Mouse (Mus musculus): ENCODE results near the gene Rin3. TPM values are rescaled to one million over a fixed set of nuclear protein-coding genes. Genes with fewer than 3 reads are reported as not detected.
"Not testable (repeated sequence)": the region's sequence is repeated elsewhere in the genome, so short reads cannot be mapped to it uniquely, and the experiment has no call there.

Rin3 gene
- total RNA-seq, 2 experiments from 2014 or later = 4.0 to 4.5 TPM

GRCm38 (mm10) chr12:102275833-102276443, 6.9 kb upstream of the Rin3 start:
- intact Hi-C loops (cut with DNase I) = no loop called here
- peak; percentile 49 for DNase-seq

- DNase-seq; intact Hi-C loops (cut with DNase I): not testable (repeated sequence)
Measured at GRCm38 (mm10) chr12:102280290-102280689, 2.6 kb upstream of the Rin3 start.

GRCm38 (mm10) chr12:102280867-102281503, 1.9 kb upstream of the Rin3 start:
- no peak for DNase-seq
- intact Hi-C loops (cut with DNase I) = no loop called here

GRCm38 (mm10) chr12:102282126-102282525, 722 bp upstream of the Rin3 start:
- no peak for DNase-seq
- intact Hi-C loops (cut with DNase I) = no loop called here

DNA sequence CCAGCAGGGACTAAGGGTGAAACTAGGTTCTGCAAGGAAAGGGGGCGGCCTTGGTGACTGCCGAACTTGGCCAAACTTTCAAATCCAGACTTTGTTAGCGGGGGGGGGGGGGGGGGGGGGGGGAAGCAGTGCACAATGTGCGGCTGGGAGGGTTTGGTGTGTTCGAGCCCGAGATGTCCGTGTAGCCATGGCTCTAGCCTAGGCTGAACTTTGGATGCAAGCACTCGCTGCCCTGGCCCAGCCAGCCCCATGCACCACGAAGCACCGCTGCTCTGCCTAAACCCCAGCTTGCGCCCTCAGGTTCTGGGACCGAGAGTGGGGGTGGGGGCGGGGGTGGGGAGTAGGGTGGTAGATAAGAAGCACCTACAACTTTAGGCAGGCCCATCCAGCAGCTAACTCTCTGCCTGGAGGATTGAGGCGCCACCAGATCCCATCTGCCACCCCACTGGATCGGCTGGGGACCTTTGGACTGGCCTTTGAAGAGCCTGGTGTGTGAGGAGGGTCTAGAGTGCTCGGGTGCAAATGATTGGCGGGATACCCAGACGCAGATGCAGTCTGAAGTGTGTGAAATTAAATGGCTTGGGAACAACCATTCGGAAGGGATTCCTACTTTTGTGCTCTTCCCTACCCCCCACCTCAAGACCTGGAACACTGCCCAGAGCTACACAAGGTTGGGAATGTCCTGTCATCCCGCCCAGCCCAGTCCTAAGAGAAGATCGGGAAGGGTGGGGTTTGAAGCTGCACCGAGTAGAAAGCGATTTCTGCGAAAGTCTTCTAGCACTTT, 827 bp downstream of the Rin3 start:
- intact Hi-C loops (cut with DNase I) = no loop called here

GRCm38 (mm10) chr12:102284267-102284610, 1.4 kb downstream of the Rin3 start:
- no peak for DNase-seq
- intact Hi-C loops (cut with DNase I) = no loop called here

More for the DNA sequence above, 827 bp downstream of the Rin3 start:
- DNase-seq = peak; percentile 87

DNA sequence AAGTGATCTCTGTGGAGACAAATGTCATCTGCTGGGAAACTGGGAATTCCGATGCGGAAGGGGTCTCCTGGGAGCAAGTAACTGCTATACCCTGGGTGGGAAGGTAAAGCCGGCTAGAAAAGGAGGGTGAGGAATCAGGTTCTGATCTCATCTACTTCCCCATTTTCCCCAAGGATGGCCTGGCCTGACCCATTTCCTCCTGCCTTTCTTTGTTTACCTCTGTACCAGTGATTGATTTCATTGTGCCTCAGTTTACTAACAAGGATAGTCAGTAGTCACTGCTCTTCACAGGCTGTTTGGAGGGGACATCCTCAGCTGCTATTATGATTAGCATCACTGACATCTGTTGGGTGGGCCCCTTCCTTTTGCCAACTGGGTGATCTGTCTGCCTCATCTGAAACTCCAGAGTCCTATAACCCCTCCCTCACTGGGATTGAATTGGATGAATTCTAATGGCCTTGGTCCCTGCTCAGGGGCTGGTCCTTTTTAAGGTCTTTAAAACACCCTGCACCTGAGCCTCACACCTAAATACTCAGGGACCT, 1.8 kb downstream of the Rin3 start:
- no peak for DNase-seq
- intact Hi-C loops (cut with DNase I) = no loop called here

- intact Hi-C loops (cut with DNase I) = no loop called here
Measured at GRCm38 (mm10) chr12:102285318-102285717, 2.5 kb downstream of the Rin3 start.

DNA sequence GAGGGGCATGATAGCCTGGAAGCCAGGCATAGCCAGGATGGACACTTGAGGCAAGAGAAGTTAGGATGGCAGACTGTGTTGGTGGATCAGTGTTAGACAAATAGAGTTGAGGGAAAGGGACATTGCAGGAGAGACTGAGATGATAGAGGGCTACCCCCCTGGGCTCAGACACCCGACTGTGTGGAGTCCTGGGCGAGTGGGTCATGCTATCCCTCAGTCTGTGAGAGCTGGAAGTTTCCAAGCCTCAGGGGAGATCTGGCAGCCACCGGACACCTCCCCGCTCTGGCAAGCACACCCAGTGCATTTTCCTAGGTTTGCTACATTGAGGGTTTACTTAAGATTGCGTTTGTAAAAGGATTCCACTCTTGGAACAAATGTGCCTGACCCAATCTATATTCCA, 2.9 kb downstream of the Rin3 start:
- intact Hi-C loops (cut with DNase I) = no loop called here
- no peak for DNase-seq

More at GRCm38 (mm10) chr12:102285318-102285717, 2.5 kb downstream of the Rin3 start:
- DNase-seq = no peak

DNA sequence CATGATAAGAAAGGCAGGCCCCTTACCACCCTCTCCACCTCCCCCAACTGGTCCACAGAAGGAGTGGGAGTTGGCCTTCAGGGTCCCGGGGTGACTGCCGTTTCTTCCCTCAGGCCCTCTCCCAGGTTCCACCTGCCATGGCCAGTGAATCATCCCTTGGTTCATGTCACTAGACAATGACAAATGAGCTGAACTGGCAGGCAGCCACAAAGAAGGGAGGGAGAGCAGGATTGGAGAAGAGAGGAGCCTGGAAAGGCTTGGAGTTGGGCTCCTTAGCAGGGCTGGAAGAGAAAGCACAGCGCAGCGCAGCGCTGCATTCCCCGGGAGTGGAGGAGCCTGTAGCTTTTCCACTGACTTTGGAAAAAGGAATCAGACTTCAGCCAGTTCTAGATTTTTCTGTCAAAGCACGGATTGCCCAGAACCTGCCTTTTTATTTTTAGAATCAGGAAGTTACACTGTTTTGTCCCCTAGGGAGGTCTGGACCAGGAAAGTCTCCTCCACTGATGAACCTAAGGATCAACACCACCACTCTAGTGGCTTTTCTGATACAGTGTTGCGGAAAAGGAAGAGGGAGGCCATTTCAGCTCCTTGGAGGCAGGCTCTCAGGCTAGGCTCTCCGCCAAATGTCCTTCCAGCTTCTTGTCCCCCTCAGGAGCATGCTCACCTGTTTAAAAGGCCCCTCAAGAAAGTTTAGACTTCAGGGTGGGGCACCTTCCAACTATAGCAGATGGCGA, 4.0 kb downstream of the Rin3 start:
- intact Hi-C loops (cut with DNase I) = no loop called here
- DNase-seq = peak; percentile 78

- DNase-seq = no peak
- intact Hi-C loops (cut with DNase I) = no loop called here
Measured at GRCm38 (mm10) chr12:102287904-102288602, 5.2 kb downstream of the Rin3 start.

- no peak for DNase-seq
- intact Hi-C loops (cut with DNase I) = no loop called here
Measured at GRCm38 (mm10) chr12:102288846-102289245, 6.0 kb downstream of the Rin3 start.

- intact Hi-C loops (cut with DNase I) = no loop called here
- DNase-seq = no peak
Measured at GRCm38 (mm10) chr12:102289568-102289967, 6.7 kb downstream of the Rin3 start.

DNA sequence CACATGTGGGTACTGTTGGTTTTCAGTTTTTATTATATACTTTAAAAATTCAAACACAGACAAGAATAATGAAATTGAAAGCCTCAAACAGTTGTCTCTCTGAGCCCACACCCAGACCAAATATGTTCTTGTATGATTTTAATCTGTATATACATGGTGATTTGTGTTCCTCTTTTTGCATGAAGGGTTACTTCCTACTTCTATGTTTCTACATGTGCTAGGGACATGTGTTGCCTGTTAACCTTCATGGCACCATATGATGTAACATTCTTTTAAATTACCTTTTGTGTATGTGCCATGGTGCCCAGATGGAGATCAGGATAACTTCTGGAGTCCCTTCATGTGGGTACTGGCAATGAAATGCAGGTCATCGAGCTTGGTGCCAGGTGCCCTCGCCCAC, 7.8 kb downstream of the Rin3 start:
- DNase-seq = no peak
- intact Hi-C loops (cut with DNase I) = no loop called here

- no peak for DNase-seq
- intact Hi-C loops (cut with DNase I) = no loop called here
Measured at GRCm38 (mm10) chr12:102291686-102292085, 8.8 kb downstream of the Rin3 start.

DNA sequence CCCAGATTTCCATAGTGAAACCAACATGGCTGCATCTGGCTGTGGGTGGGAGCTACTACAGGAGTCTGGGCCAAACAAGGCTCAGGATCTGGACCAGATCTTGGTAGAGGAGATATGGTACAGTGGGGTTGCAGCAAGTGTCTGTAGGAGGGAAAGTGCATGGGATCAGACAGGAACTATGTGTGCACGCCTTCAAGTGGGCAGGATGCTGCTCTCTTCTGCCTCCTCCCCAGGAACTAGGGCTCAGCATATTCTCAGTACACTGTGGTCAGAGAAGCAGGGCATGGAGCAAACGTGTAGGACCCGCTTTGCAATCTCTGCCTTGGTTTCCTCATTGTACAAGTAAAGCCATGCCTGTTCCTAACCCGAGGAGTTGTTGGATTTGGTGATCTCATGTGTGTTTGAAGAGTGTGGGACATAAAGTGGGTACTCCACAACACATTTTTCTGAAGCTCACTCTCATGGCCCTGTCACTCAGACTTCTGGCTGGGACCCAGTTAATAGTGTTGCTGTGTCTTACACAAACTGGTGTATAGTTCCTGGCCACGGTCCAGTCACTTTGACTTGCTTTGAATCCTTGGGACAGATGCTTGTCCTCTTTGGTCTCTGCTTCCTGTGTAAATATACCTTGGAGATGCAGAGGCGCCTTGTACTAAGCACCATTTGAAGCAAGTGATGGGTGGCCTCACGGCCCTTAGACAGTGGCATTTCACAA, 9.8 kb downstream of the Rin3 start:
- intact Hi-C loops (cut with DNase I) = no loop called here
- no peak for DNase-seq

GRCm38 (mm10) chr12:102294634-102295033, 11.8 kb downstream of the Rin3 start:
- intact Hi-C loops (cut with DNase I) = no loop called here
- DNase-seq = no peak

DNA sequence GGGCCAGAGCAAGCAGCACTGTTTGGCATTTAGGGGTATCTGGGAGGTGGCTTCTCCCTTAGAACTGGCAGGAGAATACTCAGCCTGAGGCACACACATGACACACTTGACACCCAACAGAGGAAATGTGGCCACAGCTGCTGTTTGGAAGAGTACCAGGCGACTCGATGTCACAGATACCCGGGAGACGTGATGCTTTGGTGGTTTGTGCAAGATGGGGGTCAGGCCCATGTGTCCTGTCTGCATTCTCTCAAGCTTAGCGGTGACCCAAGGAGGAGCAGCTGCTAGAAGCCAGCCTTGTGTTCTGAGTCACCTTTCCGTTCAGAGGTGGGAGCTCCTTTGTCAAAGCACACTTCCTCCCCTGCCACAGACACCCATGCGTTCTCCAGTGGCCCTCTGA, 12.4 kb downstream of the Rin3 start:
- peak; percentile 61 for DNase-seq
- intact Hi-C loops (cut with DNase I) = no loop called here

DNA sequence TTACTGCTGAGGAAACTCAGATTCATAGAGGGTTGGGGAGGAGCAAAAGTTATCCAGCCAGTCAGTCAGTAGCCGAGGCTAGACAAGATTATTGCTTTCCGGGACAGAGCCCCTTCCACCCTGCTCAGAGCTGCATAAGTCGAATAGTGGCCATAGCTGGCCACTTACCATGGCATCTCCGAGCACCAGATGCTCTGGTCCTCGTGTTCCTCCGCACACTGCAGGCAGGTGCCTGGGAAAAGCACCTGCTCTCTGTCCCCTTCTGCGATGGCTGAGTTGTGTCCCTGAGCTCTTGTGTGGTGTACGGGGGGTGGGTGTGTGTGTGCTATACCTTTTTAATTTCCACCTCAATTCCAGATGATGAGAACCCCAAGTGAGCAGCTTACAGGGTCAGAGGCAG, 12.8 kb downstream of the Rin3 start:
- DNase-seq = no peak
- intact Hi-C loops (cut with DNase I) = no loop called here

DNA sequence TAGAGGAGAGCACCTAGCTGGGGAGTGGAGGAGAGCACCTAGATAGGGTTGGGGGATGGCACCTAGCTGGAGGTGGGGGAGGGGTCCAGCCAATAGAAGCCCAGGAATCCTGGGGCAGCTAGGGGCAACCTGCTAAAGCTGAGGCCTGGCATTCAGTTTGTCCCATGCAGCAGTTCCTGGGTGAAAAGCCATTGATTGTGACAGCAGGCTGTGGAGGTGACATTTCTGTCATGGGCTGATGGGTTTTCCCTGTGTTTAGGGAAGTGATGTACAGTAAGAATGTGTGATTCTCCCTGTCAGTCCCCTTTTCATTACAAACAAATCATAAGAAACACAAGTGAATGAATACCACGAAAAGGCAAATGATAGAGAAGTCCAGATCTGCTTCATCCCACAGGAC, 13.5 kb downstream of the Rin3 start:
- no peak for DNase-seq
- intact Hi-C loops (cut with DNase I) = no loop called here

Data from left cerebral cortex, postnatal 4 days (tissue).